Mouse (Mus musculus) thymus, adult 2 months (tissue): ENCODE measurements around the gene Prr23a2.

Source experiments
- CTCF ChIP-seq: fragments of 200-500 bp; IDR thresholded peaks from 2 replicates; pipeline ENCODE4 v1.5.1; 2012; ENCODE audit warnings: mild to moderate bottlenecking, control low read depth, low read length, moderate library complexity, borderline replicate concordance; ENCODE audit not compliant: control insufficient read depth, poor library complexity, insufficient read depth; ENCODE audit errors: extremely low read depth
- POLR2A ChIP-seq: fragments of 200-500 bp; IDR thresholded peaks from 2 replicates; pipeline ENCODE4 v1.6.1; 2012; ENCODE audit warnings: mild to moderate bottlenecking, low read length, control low read depth, moderate library complexity; ENCODE audit not compliant: control insufficient read depth, poor library complexity, insufficient read depth; ENCODE audit errors: extremely low read depth

- TF ChIP-seq POLR2A (no peak), CTCF (no peak)
Observed at GRCm38 (mm10) chr9:98807631-98808030, 48.7 kb upstream of the Prr23a2 start.
